Mouse (Mus musculus): ENCODE results near the gene Zfp541. TPM values are rescaled to one million over a fixed set of nuclear protein-coding genes. Genes with fewer than 3 reads are reported as not detected.

Gene Zfp541
- polyA plus RNA-seq, 1 experiment: not detected

- Histone ChIP-seq H3K79me2 (ENCODE audit: control insufficient read depth, insufficient read depth) (peaks cover 98% of the 10 kb centered on the region), H3K27me3 (ENCODE audit: control insufficient read depth, insufficient read depth, insufficient read length) (no peaks in the 10 kb centered on the region), H3K79me3 (ENCODE audit: low read depth) (peaks cover 54% of the 10 kb centered on the region), H3K36me3 (ENCODE audit: control insufficient read depth, insufficient read depth) (no peaks in the 10 kb centered on the region), H3K4me3 (ENCODE audit: insufficient read depth, poor library complexity, severe bottlenecking) (no peak overlapping the region), H3ac (ENCODE audit: control insufficient read depth, insufficient read length, low read depth) (no peak overlapping the region)
- no peak for TF ChIP-seq CEBPB (IDR thresholded peaks at IDR 0.05; ENCODE audit: low read depth)
- no peak for TF ChIP-seq MYOG (IDR thresholded peaks at IDR 0.05; ENCODE audit: control insufficient read depth, extremely low read depth, insufficient read length)
- no peak for TF ChIP-seq CTCF (IDR thresholded peaks at IDR 0.05; ENCODE audit: control insufficient read depth, insufficient read depth, insufficient read length)
Observed at GRCm38 (mm10) chr7:16033059-16033458, 28.6 kb upstream of the Zfp541 start.

- no peaks in the 10 kb centered on the region for H3K27me3 ChIP-seq (ENCODE audit: control insufficient read depth, insufficient read depth, insufficient read length)
- H3K79me2 ChIP-seq (ENCODE audit: control insufficient read depth, insufficient read depth): peaks cover 98% of the 10 kb centered on the region
- TF ChIP-seq MYOG (IDR thresholded peaks at IDR 0.05; ENCODE audit: control insufficient read depth, extremely low read depth, insufficient read length): no peak
- TF ChIP-seq CTCF (IDR thresholded peaks at IDR 0.05; ENCODE audit: control insufficient read depth, insufficient read depth, insufficient read length): no peak
- no peak for TF ChIP-seq MYOD1 (IDR thresholded peaks at IDR 0.05; ENCODE audit: control insufficient read depth, insufficient read length, low read depth)
- no peak for TF ChIP-seq CEBPB (IDR thresholded peaks at IDR 0.05; ENCODE audit: low read depth)
- TF ChIP-seq FOSL1 (IDR thresholded peaks at IDR 0.05; ENCODE audit: insufficient read depth, low read length, poor library complexity, severe bottlenecking): no peak
- H3K36me3 ChIP-seq (ENCODE audit: control insufficient read depth, insufficient read depth): no peaks in the 10 kb centered on the region
- peaks cover 54% of the 10 kb centered on the region for H3K79me3 ChIP-seq (ENCODE audit: low read depth)
- H3K4me3 ChIP-seq (ENCODE audit: insufficient read depth, poor library complexity, severe bottlenecking): no peak overlapping the region
- H3ac ChIP-seq (ENCODE audit: control insufficient read depth, insufficient read length, low read depth): no peak overlapping the region
Observed at GRCm38 (mm10) chr7:16033580-16034461, 27.8 kb upstream of the Zfp541 start.

GRCm38 (mm10) chr7:16036972-16037371, 24.6 kb upstream of the Zfp541 start:
- Histone ChIP-seq H3K79me3 (ENCODE audit: low read depth) (peaks cover 68% of the 10 kb centered on the region), H3ac (ENCODE audit: control insufficient read depth, insufficient read length, low read depth) (no peak overlapping the region), H3K79me2 (ENCODE audit: control insufficient read depth, insufficient read depth) (peaks cover 99% of the 10 kb centered on the region), H3K4me3 (ENCODE audit: insufficient read depth, poor library complexity, severe bottlenecking) (no peak overlapping the region), H3K27me3 (ENCODE audit: control insufficient read depth, insufficient read depth, insufficient read length) (no peaks in the 10 kb centered on the region), H3K36me3 (ENCODE audit: control insufficient read depth, insufficient read depth) (no peaks in the 10 kb centered on the region)
- TF ChIP-seq CTCF (IDR thresholded peaks at IDR 0.05; ENCODE audit: control insufficient read depth, insufficient read depth, insufficient read length): no peak
- TF ChIP-seq MAX (IDR thresholded peaks at IDR 0.05): no peak
- TF ChIP-seq FOSL1 (IDR thresholded peaks at IDR 0.05; ENCODE audit: insufficient read depth, low read length, poor library complexity, severe bottlenecking): no peak
- TF ChIP-seq MYOG (IDR thresholded peaks at IDR 0.05; ENCODE audit: control insufficient read depth, extremely low read depth, insufficient read length): no peak
- no peak for TF ChIP-seq USF1 (IDR thresholded peaks at IDR 0.05; ENCODE audit: low read depth)

GRCm38 (mm10) chr7:16039363-16039762, 22.3 kb upstream of the Zfp541 start:
- no peak overlapping the region for H3K4me3 ChIP-seq (ENCODE audit: insufficient read depth, poor library complexity, severe bottlenecking)
- TF ChIP-seq CTCF (IDR thresholded peaks at IDR 0.05; ENCODE audit: control insufficient read depth, insufficient read depth, insufficient read length): no peak
- H3ac ChIP-seq (ENCODE audit: control insufficient read depth, insufficient read length, low read depth): no peak overlapping the region
- H3K79me3 ChIP-seq (ENCODE audit: low read depth): peaks cover 71% of the 10 kb centered on the region
- H3K27me3 ChIP-seq (ENCODE audit: control insufficient read depth, insufficient read depth, insufficient read length): no peaks in the 10 kb centered on the region
- H3K36me3 ChIP-seq (ENCODE audit: control insufficient read depth, insufficient read depth): no peaks in the 10 kb centered on the region
- H3K79me2 ChIP-seq (ENCODE audit: control insufficient read depth, insufficient read depth): peaks cover 100% of the 10 kb centered on the region

GRCm38 (mm10) chr7:16041208-16041607, 20.4 kb upstream of the Zfp541 start:
- Histone ChIP-seq H3ac (ENCODE audit: control insufficient read depth, insufficient read length, low read depth) (no peak overlapping the region), H3K36me3 (ENCODE audit: control insufficient read depth, insufficient read depth) (no peaks in the 10 kb centered on the region), H3K79me2 (ENCODE audit: control insufficient read depth, insufficient read depth) (peaks cover 100% of the 10 kb centered on the region), H3K79me3 (ENCODE audit: low read depth) (peaks cover 85% of the 10 kb centered on the region), H3K27me3 (ENCODE audit: control insufficient read depth, insufficient read depth, insufficient read length) (no peaks in the 10 kb centered on the region), H3K4me3 (ENCODE audit: insufficient read depth, poor library complexity, severe bottlenecking) (no peak overlapping the region)
- TF ChIP-seq MYOG (IDR thresholded peaks at IDR 0.05; ENCODE audit: control insufficient read depth, extremely low read depth, insufficient read length) (no peak), FOSL1 (IDR thresholded peaks at IDR 0.05; ENCODE audit: insufficient read depth, low read length, poor library complexity, severe bottlenecking) (no peak), CEBPB (IDR thresholded peaks at IDR 0.05; ENCODE audit: low read depth) (no peak), MYOD1 (IDR thresholded peaks at IDR 0.05; ENCODE audit: control insufficient read depth, insufficient read length, low read depth) (no peak), USF1 (IDR thresholded peaks at IDR 0.05; ENCODE audit: low read depth) (no peak), MAX (IDR thresholded peaks at IDR 0.05) (no peak), CTCF (IDR thresholded peaks at IDR 0.05; ENCODE audit: control insufficient read depth, insufficient read depth, insufficient read length) (no peak)

Data from C2C12 (cell line).